Mouse (Mus musculus): ENCODE measurements around the gene Vmn2r80.
A peak's percentile ranks its signal among the peaks of the same experiment; 100 is the strongest.
"Not testable (repeated sequence)": the region's sequence is repeated elsewhere in the genome, so short reads cannot be mapped to it uniquely, and the experiment has no call there.

Gene Vmn2r80

GRCm38 (mm10) chr10:79148469-79148868, at the start of gene Vmn2r80:
Gene Vmn2r80, plus strand, starts transcription at chr10:79148769.
- DNase-seq: not testable (repeated sequence)

- DNase-seq: no peak
Observed at GRCm38 (mm10) chr10:79106325-79107282, 42.0 kb upstream of the Vmn2r80 start.

GRCm38 (mm10) chr10:79107531-79107930, 41.0 kb upstream of the Vmn2r80 start:
- DNase-seq: no peak

- no peak for DNase-seq
Observed at GRCm38 (mm10) chr10:79109156-79109555, 39.4 kb upstream of the Vmn2r80 start.

- DNase-seq: no peak
Observed at GRCm38 (mm10) chr10:79110482-79110881, 38.1 kb upstream of the Vmn2r80 start.

- DNase-seq: no peak
Observed at GRCm38 (mm10) chr10:79115085-79115484, 33.5 kb upstream of the Vmn2r80 start.

- peak; percentile 25 for DNase-seq
Observed at GRCm38 (mm10) chr10:79116125-79116849, 32.3 kb upstream of the Vmn2r80 start.

- no peak for DNase-seq
Observed at GRCm38 (mm10) chr10:79151602-79152001, 3.0 kb downstream of the Vmn2r80 start.

- not testable (repeated sequence) for DNase-seq
Observed at GRCm38 (mm10) chr10:79199973-79200372, 51.4 kb downstream of the Vmn2r80 start.

GRCm38 (mm10) chr10:79220432-79220831, 71.9 kb downstream of the Vmn2r80 start:
- DNase-seq: no peak

GRCm38 (mm10) chr10:79221606-79222005, 73.0 kb downstream of the Vmn2r80 start:
- DNase-seq: no peak

GRCm38 (mm10) chr10:79222214-79222613, 73.6 kb downstream of the Vmn2r80 start:
- no peak for DNase-seq

All from right cerebral cortex, postnatal 25 days (tissue).